Mouse (Mus musculus): ENCODE results near the gene Zfp69. TPM values are rescaled to one million over a fixed set of nuclear protein-coding genes. Genes with fewer than 3 reads are reported as not detected.

Zfp69 gene
- total and polyA plus RNA-seq, 2 experiments from 2014 or later: 2.0 to 3.8 TPM

GRCm38 (mm10) chr4:120892516-120892915 lies 59.0 kb downstream of the Zfp69 start:
- ATAC-seq (ENCODE audit: insufficient read depth, low read depth) (no peak), DNase-seq (ENCODE audit: low spot score) (no peak)
- no peak overlapping the region for H3K4me2 ChIP-seq (ENCODE audit: low read depth, low read length)
- H3K27ac ChIP-seq (ENCODE audit: low read depth): no peak overlapping the region
- no peaks in the 10 kb centered on the region for H3K27me3 ChIP-seq (ENCODE audit: control insufficient read depth, insufficient read depth, low read length)
- H3K4me1 ChIP-seq (ENCODE audit: control insufficient read depth, insufficient read depth): no peaks in the 10 kb centered on the region
- H3K9me3 ChIP-seq (replicated peaks; ENCODE audit: control insufficient read depth, low read length): no peaks in the 10 kb centered on the region
- H3K9ac ChIP-seq (replicated peaks; ENCODE audit: low read depth, low read length): no peak overlapping the region
- no peaks in the 10 kb centered on the region for H3K36me3 ChIP-seq (replicated peaks; ENCODE audit: control insufficient read depth, insufficient read depth, low read length)
- H3K4me3 ChIP-seq (ENCODE audit: low read depth, low read length): no peak overlapping the region
- TF ChIP-seq EP300 (IDR thresholded peaks at IDR 0.05; ENCODE audit: low read depth) (no peak), CTCF (IDR thresholded peaks at IDR 0.05; ENCODE audit: low read depth) (no peak)
- 60% methylated on average over 1 of the region's 1 CpGs for WGBS

GRCm38 (mm10) chr4:120891960-120892359 lies 59.5 kb downstream of the Zfp69 start:
- Histone ChIP-seq H3K4me2 (ENCODE audit: low read depth, low read length) (no peak overlapping the region), H3K27me3 (ENCODE audit: control insufficient read depth, insufficient read depth, low read length) (no peaks in the 10 kb centered on the region), H3K9ac (replicated peaks; ENCODE audit: low read depth, low read length) (no peak overlapping the region), H3K4me3 (ENCODE audit: low read depth, low read length) (no peak overlapping the region), H3K27ac (ENCODE audit: low read depth) (no peak overlapping the region), H3K9me3 (replicated peaks; ENCODE audit: control insufficient read depth, low read length) (no peaks in the 10 kb centered on the region), H3K4me1 (ENCODE audit: control insufficient read depth, insufficient read depth) (no peaks in the 10 kb centered on the region), H3K36me3 (replicated peaks; ENCODE audit: control insufficient read depth, insufficient read depth, low read length) (no peaks in the 10 kb centered on the region)
- DNase-seq (ENCODE audit: low spot score): no peak
- ATAC-seq (ENCODE audit: insufficient read depth, low read depth): no peak
- TF ChIP-seq CTCF (IDR thresholded peaks at IDR 0.05; ENCODE audit: low read depth): no peak
- no peak for TF ChIP-seq EP300 (IDR thresholded peaks at IDR 0.05; ENCODE audit: low read depth)

- H3K9ac ChIP-seq (replicated peaks; ENCODE audit: low read depth, low read length): no peak overlapping the region
- no peaks in the 10 kb centered on the region for H3K36me3 ChIP-seq (replicated peaks; ENCODE audit: control insufficient read depth, insufficient read depth, low read length)
- TF ChIP-seq EP300 (IDR thresholded peaks at IDR 0.05; ENCODE audit: low read depth) (no peak), CTCF (IDR thresholded peaks at IDR 0.05; ENCODE audit: low read depth) (no peak)
- no peak overlapping the region for H3K27ac ChIP-seq (ENCODE audit: low read depth)
- 65% methylated on average over 11 of the region's 11 CpGs for WGBS
- no peak for DNase-seq (ENCODE audit: low spot score)
- no peak overlapping the region for H3K4me3 ChIP-seq (ENCODE audit: low read depth, low read length)
- H3K9me3 ChIP-seq (replicated peaks; ENCODE audit: control insufficient read depth, low read length): no peaks in the 10 kb centered on the region
- no peaks in the 10 kb centered on the region for H3K27me3 ChIP-seq (ENCODE audit: control insufficient read depth, insufficient read depth, low read length)
- peaks cover 2% of the 10 kb centered on the region; the same call in 1 of the 2 replicates for H3K4me1 ChIP-seq (ENCODE audit: control insufficient read depth, insufficient read depth)
- H3K4me2 ChIP-seq (ENCODE audit: low read depth, low read length): no peak overlapping the region
- no peak for ATAC-seq (ENCODE audit: insufficient read depth, low read depth)
Observed at GRCm38 (mm10) chr4:120890754-120891440, 60.6 kb downstream of the Zfp69 start.

- TF ChIP-seq CTCF (IDR thresholded peaks at IDR 0.05; ENCODE audit: low read depth): no peak
- no peak for TF ChIP-seq EP300 (IDR thresholded peaks at IDR 0.05; ENCODE audit: low read depth)
- Histone ChIP-seq H3K4me3 (ENCODE audit: low read depth, low read length) (no peak overlapping the region), H3K27ac (ENCODE audit: low read depth) (no peak overlapping the region), H3K36me3 (replicated peaks; ENCODE audit: control insufficient read depth, insufficient read depth, low read length) (no peaks in the 10 kb centered on the region), H3K27me3 (ENCODE audit: control insufficient read depth, insufficient read depth, low read length) (no peaks in the 10 kb centered on the region), H3K4me2 (ENCODE audit: low read depth, low read length) (no peak overlapping the region), H3K9ac (replicated peaks; ENCODE audit: low read depth, low read length) (no peak overlapping the region), H3K4me1 (ENCODE audit: control insufficient read depth, insufficient read depth) (peaks cover 11% of the 10 kb centered on the region), H3K9me3 (replicated peaks; ENCODE audit: control insufficient read depth, low read length) (no peaks in the 10 kb centered on the region)
- no peak for ATAC-seq (ENCODE audit: insufficient read depth, low read depth)
- no peak for DNase-seq (ENCODE audit: low spot score)
- 63% methylated on average over 8 of the region's 8 CpGs for WGBS
Observed at GRCm38 (mm10) chr4:120888884-120889283, 62.6 kb downstream of the Zfp69 start.

- H3K9me3 ChIP-seq (replicated peaks; ENCODE audit: control insufficient read depth, low read length): no peaks in the 10 kb centered on the region
- H3K27me3 ChIP-seq (ENCODE audit: control insufficient read depth, insufficient read depth, low read length): no peaks in the 10 kb centered on the region
- DNase-seq (ENCODE audit: low spot score) (no peak), ATAC-seq (ENCODE audit: insufficient read depth, low read depth) (no peak)
- H3K4me2 ChIP-seq (ENCODE audit: low read depth, low read length): no peak overlapping the region
- no peak overlapping the region for H3K4me3 ChIP-seq (ENCODE audit: low read depth, low read length)
- H3K36me3 ChIP-seq (replicated peaks; ENCODE audit: control insufficient read depth, insufficient read depth, low read length): no peaks in the 10 kb centered on the region
- H3K27ac ChIP-seq (ENCODE audit: low read depth): no peak overlapping the region
- 27% methylated on average over 8 of the region's 8 CpGs for WGBS
- peaks cover 11% of the 10 kb centered on the region for H3K4me1 ChIP-seq (ENCODE audit: control insufficient read depth, insufficient read depth)
- no peak overlapping the region for H3K9ac ChIP-seq (replicated peaks; ENCODE audit: low read depth, low read length)
- TF ChIP-seq EP300 (IDR thresholded peaks at IDR 0.05; ENCODE audit: low read depth): no peak
- peak; percentile 62 for TF ChIP-seq CTCF (IDR thresholded peaks at IDR 0.05; ENCODE audit: low read depth)
Observed at GRCm38 (mm10) chr4:120887381-120888112, 64.0 kb downstream of the Zfp69 start.

All from heart, postnatal 0 days (tissue).